Mouse (Mus musculus) midbrain, embryonic 11.5 days (tissue): ENCODE results near the gene Alox12. TPM values are rescaled to one million over a fixed set of nuclear protein-coding genes. Genes with fewer than 3 reads are reported as not detected.
A peak's percentile ranks its signal among the peaks of the same experiment; 100 is the strongest.

Experiments used
- ATAC-seq: fragments of 200-750 bp; cut with Nextera tagmentation; 2 replicates; pipeline ENCODE4 v1.8.0; 2017; ENCODE audit warnings: moderate TSS enrichment, moderate library complexity; ENCODE audit not compliant: low FRiP score
- DNase-seq: peaks from one replicate; pipeline ENCODE4 v3.0.0; 2015; ENCODE audit warnings: low spot score; ENCODE audit errors: missing footprints
- H3K27ac ChIP-seq: fragments of 300-500 bp; sonication (generic); 2 replicates; pipeline ENCODE4 v1.5.1; 2014; ENCODE audit warnings: low read depth, low read length
- H3K27me3 ChIP-seq: fragments of 300-500 bp; sonication (generic); 2 replicates; pipeline ENCODE4 v1.6.1; 2014; ENCODE audit warnings: mild to moderate bottlenecking, low read length, moderate library complexity, mixed read lengths; ENCODE audit not compliant: control insufficient read depth, insufficient read depth
- H3K36me3 ChIP-seq: fragments of 300-500 bp; sonication (generic); 2 replicates; pipeline ENCODE4 v1.6.1; 2014; ENCODE audit warnings: mild to moderate bottlenecking, low read length, moderate library complexity, mixed read lengths; ENCODE audit not compliant: control insufficient read depth, insufficient read depth
- H3K4me1 ChIP-seq: fragments of 300-500 bp; sonication (generic); 2 replicates; pipeline ENCODE4 v1.6.1; 2014; ENCODE audit warnings: low read length; ENCODE audit not compliant: control insufficient read depth, insufficient read depth
- H3K4me2 ChIP-seq: fragments of 300-500 bp; sonication (generic); 2 replicates; pipeline ENCODE4 v1.6.1; 2014; ENCODE audit warnings: mild to moderate bottlenecking, moderate library complexity
- H3K4me3 ChIP-seq: fragments of 300-500 bp; sonication (generic); 2 replicates; pipeline ENCODE4 v1.5.1; 2014; ENCODE audit warnings: low read depth, low read length
- H3K9ac ChIP-seq: fragments of 300-500 bp; sonication (generic); 2 replicates; pipeline ENCODE4 v1.6.1; 2014; ENCODE audit warnings: low read length
- H3K9me3 ChIP-seq: fragments of 300-500 bp; sonication (generic); 2 replicates; pipeline ENCODE4 v1.6.1; 2016; ENCODE audit warnings: low read length; ENCODE audit not compliant: control insufficient read depth
- WGBS: fragments of 180-500 bp; shearing (Covaris S2); extraction: QIAGEN DNeasy Blood & Tissue Kit; methylation state at CpG from one replicate; pipeline ENCODE4 v1.1.7; 2014; 5-methylcytosine and 5-hydroxymethylcytosine counted together
- polyA plus RNA-seq: library from polyadenylated mRNA; unstranded; fragments of >200 nt; fragmentation: Nextera tagmentation; extraction: Ambion mirVana; gene quantifications from 2 replicates; pipeline ENCODE4 v1.2.1, GENCODE M21; 2014

The Alox12 gene
- polyA plus RNA-seq, 1 experiment from 2014 or later, result 3.2 TPM

DNA sequence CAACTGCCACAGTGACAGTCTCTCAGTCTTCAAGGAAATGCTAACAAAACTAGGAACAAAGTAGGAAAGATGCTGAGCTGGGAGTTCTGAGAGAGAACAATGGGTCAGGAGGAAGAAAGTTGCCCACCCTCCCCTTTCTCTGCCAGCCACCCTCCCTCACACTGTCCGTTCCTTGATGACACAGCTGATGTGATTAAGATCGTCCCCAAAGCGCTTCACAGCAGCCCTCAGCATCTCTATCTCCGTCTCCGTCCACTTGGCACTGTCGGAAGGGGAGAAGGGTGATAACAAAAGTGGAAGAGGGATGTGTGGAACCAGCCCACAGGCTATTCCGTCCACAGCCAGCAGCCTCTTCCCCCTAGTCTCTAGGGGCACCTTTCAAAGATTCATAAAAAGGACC lies 18.4 kb downstream of the Alox12 start:
- peak overlapping the region; percentile 71 for H3K9ac ChIP-seq
- H3K9me3 ChIP-seq, result no peaks in the 10 kb centered on the region
- no peaks in the 10 kb centered on the region for H3K27me3 ChIP-seq
- peak overlapping the region; percentile 89 for H3K4me3 ChIP-seq
- DNase-seq, result peak; percentile 81
- no peak for ATAC-seq
- peaks cover 6% of the 10 kb centered on the region for H3K36me3 ChIP-seq
- peak overlapping the region; percentile 82; the same call in 1 of the 2 replicates for H3K27ac ChIP-seq
- WGBS, result 36% methylated on average over 7 of the region's 7 CpGs
- peak overlapping the region; percentile 83 for H3K4me2 ChIP-seq
- peaks cover 30% of the 10 kb centered on the region for H3K4me1 ChIP-seq

DNA sequence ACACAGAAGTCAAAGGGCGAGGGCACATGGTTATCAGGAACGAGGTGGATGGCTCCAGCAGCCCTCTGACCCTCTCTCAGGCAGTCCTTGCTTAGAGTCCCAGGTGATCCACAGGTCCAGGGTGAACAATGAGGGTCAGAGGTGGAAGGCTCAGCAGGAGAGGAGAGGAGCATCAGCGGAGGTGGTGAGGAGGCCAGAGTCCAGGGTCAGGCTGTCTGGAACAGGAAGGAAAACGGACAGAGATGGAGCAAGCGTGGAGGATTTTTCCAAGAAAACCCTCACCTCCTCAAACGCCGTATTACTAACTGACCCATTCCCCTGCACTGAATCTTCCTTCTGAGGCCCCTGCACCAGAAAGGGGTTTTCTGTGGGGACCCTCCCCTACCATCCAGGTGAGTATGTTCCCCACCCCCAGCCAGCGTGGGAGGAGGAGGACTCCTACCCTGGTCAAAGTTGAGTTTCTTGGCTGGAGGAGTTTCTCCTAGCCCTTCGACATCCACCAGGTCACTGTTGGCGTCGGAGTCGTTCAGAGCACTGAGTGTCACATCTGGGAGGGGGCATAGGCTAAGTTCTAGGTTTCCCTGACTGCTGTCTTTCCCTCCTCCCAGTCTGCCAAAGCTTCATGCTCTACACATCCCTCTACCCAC lies 19.8 kb downstream of the Alox12 start:
- H3K27me3 ChIP-seq, result no peaks in the 10 kb centered on the region
- no peak overlapping the region for H3K4me2 ChIP-seq
- no peak for DNase-seq
- H3K36me3 ChIP-seq, result peaks cover 6% of the 10 kb centered on the region
- 90% methylated on average over 12 of the region's 12 CpGs for WGBS
- peaks cover 27% of the 10 kb centered on the region for H3K4me1 ChIP-seq
- H3K4me3 ChIP-seq, result no peak overlapping the region
- no peak overlapping the region for H3K27ac ChIP-seq
- no peak for ATAC-seq
- H3K9ac ChIP-seq, result no peak overlapping the region
- H3K9me3 ChIP-seq, result no peaks in the 10 kb centered on the region

DNA sequence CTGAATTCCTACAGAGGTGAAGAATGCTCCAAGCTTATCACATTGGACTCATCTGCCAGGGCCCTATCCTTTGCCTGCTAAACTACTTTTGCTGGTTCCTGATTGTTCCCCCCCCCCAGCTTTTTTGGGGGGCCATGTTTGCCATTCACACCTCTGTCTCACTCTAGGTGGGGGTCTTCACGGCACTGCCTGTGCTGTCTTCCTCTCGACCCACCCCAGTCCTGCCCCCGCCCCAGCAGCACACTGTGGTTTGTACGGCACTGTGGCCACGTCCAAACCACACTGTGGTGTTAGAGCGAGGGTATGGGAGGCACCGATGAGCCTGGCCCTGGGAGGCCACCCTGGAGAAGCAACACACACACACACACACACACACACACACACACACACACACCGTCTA lies 20.7 kb downstream of the Alox12 start:
- DNase-seq (no peak), ATAC-seq (no peak)
- H3K36me3 ChIP-seq, result peaks cover 6% of the 10 kb centered on the region
- H3K27me3 ChIP-seq, result peaks cover 9% of the 10 kb centered on the region
- H3K9ac ChIP-seq, result no peak overlapping the region
- H3K4me1 ChIP-seq, result peaks cover 25% of the 10 kb centered on the region
- H3K9me3 ChIP-seq, result no peaks in the 10 kb centered on the region
- WGBS, result 85% methylated on average over 8 of the region's 8 CpGs
- no peak overlapping the region for H3K27ac ChIP-seq
- no peak overlapping the region for H3K4me2 ChIP-seq
- no peak overlapping the region for H3K4me3 ChIP-seq

DNA sequence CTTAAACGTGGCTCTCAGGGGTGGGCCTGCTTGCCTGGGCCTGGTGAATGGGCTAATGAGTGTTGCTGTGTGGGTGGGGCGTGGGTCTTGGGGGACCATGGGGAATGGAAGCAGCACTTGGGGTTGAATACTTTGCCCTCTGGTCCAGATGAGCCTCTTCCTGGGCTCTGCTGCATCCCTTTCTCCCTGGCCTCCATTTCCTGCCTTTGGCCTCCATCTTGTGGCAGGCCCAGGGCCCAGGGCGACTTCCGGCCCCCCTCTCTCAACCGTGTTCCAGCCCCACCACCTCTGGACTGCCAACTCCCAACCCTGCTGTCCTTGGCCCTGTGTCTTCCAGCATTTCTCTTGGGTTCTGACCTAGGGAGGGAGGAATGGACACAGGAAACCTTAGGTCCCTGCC lies 21.1 kb downstream of the Alox12 start:
- no peak for DNase-seq
- no peak for ATAC-seq
- Histone ChIP-seq H3K4me3 (no peak overlapping the region), H3K9ac (no peak overlapping the region), H3K4me1 (peaks cover 23% of the 10 kb centered on the region), H3K27ac (no peak overlapping the region), H3K4me2 (no peak overlapping the region), H3K27me3 (peaks cover 13% of the 10 kb centered on the region), H3K36me3 (peaks cover 6% of the 10 kb centered on the region), H3K9me3 (no peaks in the 10 kb centered on the region)
- WGBS, result 60% methylated on average over 5 of the region's 5 CpGs

DNA sequence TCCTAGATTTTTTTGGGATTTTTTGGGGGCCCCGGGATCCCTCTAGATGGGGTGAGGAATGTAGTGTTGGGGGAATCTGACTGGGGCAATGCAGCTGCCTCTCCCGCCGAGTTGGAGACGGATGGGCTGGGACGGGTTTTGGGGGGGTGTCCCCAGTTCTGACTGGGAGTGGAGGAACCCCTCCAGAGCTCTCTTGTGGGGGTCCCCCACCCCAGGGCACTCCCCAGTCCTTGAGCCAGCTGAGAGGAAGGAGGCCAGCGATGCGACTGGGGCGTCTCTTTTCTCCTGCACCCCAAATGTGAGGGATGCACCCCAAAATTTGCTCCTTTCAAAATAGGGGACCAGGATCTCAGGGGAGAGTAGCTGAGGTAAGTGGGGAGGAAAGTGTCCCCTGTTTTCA lies 22.1 kb downstream of the Alox12 start:
- ATAC-seq, result no peak
- H3K27ac ChIP-seq, result no peak overlapping the region
- peaks cover 23% of the 10 kb centered on the region for H3K27me3 ChIP-seq
- peak overlapping the region; percentile 54 for H3K4me2 ChIP-seq
- H3K4me1 ChIP-seq, result peaks cover 15% of the 10 kb centered on the region
- H3K4me3 ChIP-seq, result peak overlapping the region; percentile 26; the same call in 1 of the 2 replicates
- H3K9me3 ChIP-seq, result no peaks in the 10 kb centered on the region
- peaks cover 6% of the 10 kb centered on the region for H3K36me3 ChIP-seq
- 33% methylated on average over 8 of the region's 8 CpGs for WGBS
- no peak for DNase-seq
- H3K9ac ChIP-seq, result peak overlapping the region; percentile 55

GRCm38 (mm10) chr11:70232546-70232945 lies 22.6 kb downstream of the Alox12 start:
- Histone ChIP-seq H3K4me2 (peak overlapping the region; percentile 54), H3K36me3 (peaks cover 6% of the 10 kb centered on the region), H3K9me3 (no peaks in the 10 kb centered on the region), H3K4me3 (peak overlapping the region; percentile 26), H3K9ac (peak overlapping the region; percentile 55), H3K27me3 (peaks cover 28% of the 10 kb centered on the region), H3K27ac (no peak overlapping the region), H3K4me1 (peaks cover 15% of the 10 kb centered on the region)
- ATAC-seq (no peak), DNase-seq (peak; percentile 95)
- WGBS, result 8% methylated on average over 10 of the region's 10 CpGs

GRCm38 (mm10) chr11:70230239-70230727 lies 24.9 kb downstream of the Alox12 start:
- Histone ChIP-seq H3K4me3 (peak overlapping the region; percentile 19; the same call in 1 of the 2 replicates), H3K4me2 (peak overlapping the region; percentile 17; the same call in 1 of the 2 replicates), H3K9ac (no peak overlapping the region), H3K36me3 (0 out of 2 replicates have a peak, but pooled peaks cover 2% of the 10 kb centered on the region), H3K27ac (no peak overlapping the region), H3K9me3 (no peaks in the 10 kb centered on the region), H3K4me1 (peaks cover 5% of the 10 kb centered on the region; the same call in 1 of the 2 replicates), H3K27me3 (peaks cover 49% of the 10 kb centered on the region)
- WGBS, result 2% methylated on average over 32 of the region's 32 CpGs
- ATAC-seq (peak; percentile 61), DNase-seq (peak; percentile 99)

GRCm38 (mm10) chr11:70229260-70230010 lies 25.7 kb downstream of the Alox12 start, which contains the start of gene Bcl6b:
Gene Bcl6b, minus strand, starts transcription at chr11:70229798.
- ATAC-seq (peak; percentile 1; the same call in 1 of the 2 replicates), DNase-seq (no peak)
- H3K9ac ChIP-seq, result peak within 1 kb of the TSS; percentile 43; the same call in 1 of the 2 replicates
- H3K4me2 ChIP-seq, result peak within 1 kb of the TSS; percentile 32
- H3K27me3 ChIP-seq, result peaks cover 53% of the 10 kb centered on the region
- H3K36me3 ChIP-seq, result no peaks in the 10 kb centered on the region
- H3K9me3 ChIP-seq, result no peaks in the 10 kb centered on the region
- H3K27ac ChIP-seq, result no peak within 1 kb of the TSS
- 2% methylated on average over 39 of the region's 39 CpGs for WGBS
- H3K4me3 ChIP-seq, result peak within 1 kb of the TSS; percentile 19
- H3K4me1 ChIP-seq, result peaks cover 5% of the 10 kb centered on the region; the same call in 1 of the 2 replicates

DNA sequence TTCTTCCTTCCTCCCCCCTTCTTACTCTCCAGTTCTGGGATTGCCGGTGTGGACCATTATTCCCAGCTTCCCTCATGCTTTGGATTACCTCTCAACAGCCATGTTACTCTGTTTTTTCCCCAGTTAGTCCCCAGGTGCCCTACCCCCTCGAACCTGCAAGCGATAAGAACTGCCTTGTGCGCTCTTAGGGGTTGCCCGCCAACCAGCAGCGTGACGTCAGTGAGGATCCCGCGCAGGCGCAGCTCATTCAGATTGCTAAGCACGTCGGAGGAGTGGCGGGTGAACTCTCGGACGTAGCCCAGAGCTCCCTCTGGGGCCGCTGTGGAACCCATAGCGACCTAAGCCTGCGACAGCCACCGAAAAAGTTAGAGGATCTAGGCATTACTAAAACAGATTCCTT lies 26.3 kb downstream of the Alox12 start:
- Histone ChIP-seq H3K4me3 (peak overlapping the region; percentile 19), H3K27me3 (peaks cover 53% of the 10 kb centered on the region), H3K4me1 (peaks cover 5% of the 10 kb centered on the region; the same call in 1 of the 2 replicates), H3K36me3 (no peaks in the 10 kb centered on the region), H3K9me3 (no peaks in the 10 kb centered on the region), H3K27ac (no peak overlapping the region), H3K4me2 (peak overlapping the region; percentile 32), H3K9ac (peak overlapping the region; percentile 43; the same call in 1 of the 2 replicates)
- DNase-seq, result peak; percentile 98
- peak; percentile 57 for ATAC-seq
- 2% methylated on average over 19 of the region's 19 CpGs for WGBS
